ENCODE assay signal across 9 mouse cellular contexts in the genomic region with DNA sequence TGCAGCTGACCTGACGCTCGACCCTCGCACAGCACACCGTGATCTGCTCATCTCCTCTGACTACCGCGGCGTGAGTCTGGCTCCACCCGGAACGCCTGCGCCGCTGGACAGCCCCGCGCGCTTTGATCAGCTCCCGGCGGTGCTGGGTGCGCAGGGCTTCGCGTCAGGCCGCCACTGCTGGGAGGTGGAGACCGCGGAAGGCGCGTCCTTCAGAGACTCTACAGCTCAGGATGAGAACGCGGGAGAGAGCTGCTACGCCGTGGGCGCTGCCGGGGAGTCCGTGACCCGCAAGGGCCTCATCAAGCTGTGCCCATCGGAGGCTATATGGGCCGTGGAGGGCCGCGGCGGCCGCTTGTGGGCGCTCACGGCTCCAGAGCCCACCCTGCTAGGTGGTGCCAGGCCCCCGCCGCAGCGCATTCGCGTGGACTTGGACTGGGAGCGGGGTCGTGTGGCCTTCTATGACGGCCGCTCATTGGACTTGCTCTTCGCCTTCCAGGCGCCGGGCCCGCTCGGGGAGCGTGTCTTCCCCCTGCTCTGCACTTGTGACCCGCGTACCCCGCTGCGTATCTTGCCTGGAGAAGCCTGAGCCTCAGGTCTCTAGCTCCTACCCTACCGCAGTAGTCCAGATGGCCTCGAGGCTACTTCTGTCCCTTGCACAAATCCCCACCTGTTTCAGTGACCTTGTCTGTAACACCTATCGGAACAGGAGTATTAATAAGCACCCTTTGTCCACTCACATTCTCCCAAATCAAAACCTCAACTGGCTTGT. TPM values are rescaled to one million over a fixed set of nuclear protein-coding genes. Genes with fewer than 3 reads are reported as not detected.
DNase-seq lines count a peak whose midpoint lies in the region; ATAC-seq and TF ChIP-seq lines count a peak whose summit lies in the region.
"Had no signal": no experiment of that assay in that cellular context is flagged by ENCODE, and none has a peak within 500 bp of the region (broad histone marks: within the 10 kb centered on the region; RNA-seq: fewer than 3 reads in every experiment).

No protein-coding gene starts in this region.

- TF ChIP-seq CTCF in heart, postnatal 0 days (IDR thresholded peaks at IDR 0.05; ENCODE audit: low read depth) = no peak

- H3K4me2 ChIP-seq in forebrain, embryonic 12.5 days = peak overlapping the region; percentile 92
- peak overlapping the region; percentile 88 for H3K4me2 ChIP-seq in heart, postnatal 0 days (ENCODE audit: low read depth, low read length)
- H3K4me2 ChIP-seq in lung, embryonic 15.5 days = peak overlapping the region; percentile 90

- no peak for TF ChIP-seq EP300 in heart, postnatal 0 days (IDR thresholded peaks at IDR 0.05; ENCODE audit: low read depth)

- DNase-seq in R1 (ENCODE audit: low read depth, low spot score) = peak; percentile 67
- DNase-seq in heart, postnatal 0 days (ENCODE audit: low spot score) = no peak
- peak; percentile 56 to 71 for DNase-seq in kidney, postnatal 25 days
- peak; percentile 82 for DNase-seq in retina, postnatal 1 day

- peak; percentile 59 for ATAC-seq in forebrain, embryonic 12.5 days (ENCODE audit: low FRiP score)
- ATAC-seq in heart, postnatal 0 days (ENCODE audit: insufficient read depth, low read depth) = peak; percentile 6; the same call in 1 of the 2 replicates
- peak; percentile 21; the same call in 1 of the 2 replicates for ATAC-seq in lung, embryonic 15.5 days (ENCODE audit: borderline replicate concordance, extremely low read depth, low FRiP score, low TSS enrichment)
- ATAC-seq in monocyte, adult 5-6 weeks (replicated peaks; ENCODE audit: insufficient number of reproducible peaks, low FRiP score, low TSS enrichment, poor library complexity, severe bottlenecking) = no peak

- under 1% methylated on average over 59 of the region's 62 CpGs for WGBS in forebrain, embryonic 12.5 days
- 2% methylated on average over 59 of the region's 62 CpGs for WGBS in heart, postnatal 0 days
- WGBS in lung, embryonic 15.5 days = 1% methylated on average over 61 of the region's 62 CpGs

- H3K4me1 ChIP-seq in brown adipose tissue, adult 24 weeks (ENCODE audit: control insufficient read depth, insufficient read depth, insufficient read length, low read length) = peaks cover 7% of the 10 kb centered on the region
- peaks cover 41% of the 10 kb centered on the region for H3K4me1 ChIP-seq in forebrain, embryonic 12.5 days
- H3K4me1 ChIP-seq in heart, postnatal 0 days (ENCODE audit: control insufficient read depth, insufficient read depth) = peaks cover 23% of the 10 kb centered on the region
- H3K4me1 ChIP-seq in lung, embryonic 15.5 days = peaks cover 27% of the 10 kb centered on the region

- H3K27me3 ChIP-seq in forebrain, embryonic 12.5 days = peaks cover 50% of the 10 kb centered on the region
- peaks cover 45% of the 10 kb centered on the region for H3K27me3 ChIP-seq in heart, postnatal 0 days (ENCODE audit: control insufficient read depth, insufficient read depth, low read length)
- H3K27me3 ChIP-seq in lung, embryonic 15.5 days = peaks cover 46% of the 10 kb centered on the region

- no peak overlapping the region for H3K27ac ChIP-seq in brown adipose tissue, adult 24 weeks (replicated peaks; ENCODE audit: low read depth, low read length)
- peak overlapping the region; percentile 26; the same call in 1 of the 2 replicates for H3K27ac ChIP-seq in forebrain, embryonic 12.5 days
- no peak overlapping the region for H3K27ac ChIP-seq in heart, postnatal 0 days (ENCODE audit: low read depth)
- H3K27ac ChIP-seq in lung, embryonic 15.5 days = no peak overlapping the region

- H3K9ac ChIP-seq in forebrain, embryonic 12.5 days = peak overlapping the region; percentile 69
- H3K9ac ChIP-seq in heart, postnatal 0 days (replicated peaks; ENCODE audit: low read depth, low read length) = peak overlapping the region; percentile 41; the same call in 1 of the 2 replicates
- H3K9ac ChIP-seq in lung, embryonic 15.5 days = peak overlapping the region; percentile 58

- no peaks in the 10 kb centered on the region for H3K9me3 ChIP-seq in forebrain, embryonic 12.5 days
- H3K9me3 ChIP-seq in heart, postnatal 0 days (replicated peaks; ENCODE audit: control insufficient read depth, low read length) = no peaks in the 10 kb centered on the region
- H3K9me3 ChIP-seq in lung, embryonic 15.5 days = no peaks in the 10 kb centered on the region

- peaks cover 12% of the 10 kb centered on the region for H3K36me3 ChIP-seq in forebrain, embryonic 12.5 days (replicated peaks)
- H3K36me3 ChIP-seq in heart, postnatal 0 days (replicated peaks; ENCODE audit: control insufficient read depth, insufficient read depth, low read length) = peaks cover 13% of the 10 kb centered on the region; the same call in 1 of the 2 replicates
- H3K36me3 ChIP-seq in lung, embryonic 15.5 days = peaks cover 12% of the 10 kb centered on the region

- H3K4me3 ChIP-seq in brown adipose tissue, adult 24 weeks (ENCODE audit: insufficient read depth, low read depth, low read length) = peak overlapping the region; percentile 59
- H3K4me3 ChIP-seq in forebrain, embryonic 12.5 days (replicated peaks) = peak overlapping the region; percentile 54
- H3K4me3 ChIP-seq in heart, postnatal 0 days (ENCODE audit: low read depth, low read length) = peak overlapping the region; percentile 51
- H3K4me3 ChIP-seq in lung, embryonic 15.5 days = peak overlapping the region; percentile 45

RNA-seq across cellular contexts. Expression of gene Ppp1r11, which starts 4.3 kb away (rescaled TPM):
- polyA plus RNA-seq in brown adipose tissue, adult 24 weeks (2012; ENCODE audit: insufficient read depth, insufficient read length, missing spikeins) = 55.7 and 69.7 TPM in 2 replicates
- polyA plus RNA-seq in forebrain, embryonic 12.5 days (2016; fragmentation: Nextera tagmentation; extraction: Ambion mirVana) = 136 and 146 TPM in 2 replicates
- 22.3 and 29.6 TPM in 2 replicates for total RNA-seq in heart, postnatal 0 days (2014; rRNA removed; ENCODE audit: low replicate concordance)
- 84.0 and 84.4 TPM in 2 replicates for polyA plus RNA-seq in heart, postnatal 0 days (2015; fragmentation: Nextera tagmentation; extraction: Ambion mirVana)
- polyA plus RNA-seq in lung, embryonic 15.5 days (2015; fragmentation: Nextera tagmentation; extraction: Ambion mirVana) = 104 and 113 TPM in 2 replicates
- 41.5 to 96.1 TPM (median 79.2 TPM) in 3 replicates for total RNA-seq in monocyte, adult 5-6 weeks (2017)

RNA-seq across cellular contexts. Expression of gene Rnf39, which starts 4.5 kb away (rescaled TPM):
- polyA plus RNA-seq in brown adipose tissue, adult 24 weeks (2012; ENCODE audit: insufficient read depth, insufficient read length, missing spikeins) = not detected in 2 replicates
- 0.47 TPM in 1 of 2 replicates, not detected in the other for polyA plus RNA-seq in forebrain, embryonic 12.5 days (2016; fragmentation: Nextera tagmentation; extraction: Ambion mirVana)
- 0.66 and 8.0 TPM in 2 replicates for total RNA-seq in heart, postnatal 0 days (2014; rRNA removed; ENCODE audit: low replicate concordance)
- 0.16 TPM in 2 replicates for polyA plus RNA-seq in heart, postnatal 0 days (2015; fragmentation: Nextera tagmentation; extraction: Ambion mirVana)
- 0.43 and 1.1 TPM in 2 replicates for polyA plus RNA-seq in lung, embryonic 15.5 days (2015; fragmentation: Nextera tagmentation; extraction: Ambion mirVana)
- total RNA-seq in monocyte, adult 5-6 weeks (2017) = 2.6 TPM in 1 of 3 replicates, not detected in the others

RNA-seq across cellular contexts. Expression of gene Znrd1, which starts 11.1 kb away (rescaled TPM):
- polyA plus RNA-seq in brown adipose tissue, adult 24 weeks (2012; ENCODE audit: insufficient read depth, insufficient read length, missing spikeins) = 32.3 and 39.8 TPM in 2 replicates
- polyA plus RNA-seq in forebrain, embryonic 12.5 days (2016; fragmentation: Nextera tagmentation; extraction: Ambion mirVana) = 79.5 and 86.7 TPM in 2 replicates
- total RNA-seq in heart, postnatal 0 days (2014; rRNA removed; ENCODE audit: low replicate concordance) = 13.4 and 20.4 TPM in 2 replicates
- 33.6 and 38.4 TPM in 2 replicates for polyA plus RNA-seq in heart, postnatal 0 days (2015; fragmentation: Nextera tagmentation; extraction: Ambion mirVana)
- polyA plus RNA-seq in lung, embryonic 15.5 days (2015; fragmentation: Nextera tagmentation; extraction: Ambion mirVana) = 98.4 and 102 TPM in 2 replicates
- total RNA-seq in monocyte, adult 5-6 weeks (2017) = 28.2 to 45.0 TPM (median 30.5 TPM) in 3 replicates

RNA-seq across cellular contexts. Expression of gene Znrd1as, which starts 11.2 kb away (rescaled TPM):
- 28.6 and 29.2 TPM in 2 replicates for polyA plus RNA-seq in brown adipose tissue, adult 24 weeks (2012; ENCODE audit: insufficient read depth, insufficient read length, missing spikeins)
- 7.1 and 7.7 TPM in 2 replicates for polyA plus RNA-seq in forebrain, embryonic 12.5 days (2016; fragmentation: Nextera tagmentation; extraction: Ambion mirVana)
- total RNA-seq in heart, postnatal 0 days (2014; rRNA removed; ENCODE audit: low replicate concordance) = 2.8 TPM in 1 of 2 replicates, not detected in the other
- polyA plus RNA-seq in heart, postnatal 0 days (2015; fragmentation: Nextera tagmentation; extraction: Ambion mirVana) = 8.2 and 10.0 TPM in 2 replicates
- polyA plus RNA-seq in lung, embryonic 15.5 days (2015; fragmentation: Nextera tagmentation; extraction: Ambion mirVana) = 5.2 and 6.7 TPM in 2 replicates
- 1.1 to 4.4 TPM (median 3.4 TPM) in 3 replicates for total RNA-seq in monocyte, adult 5-6 weeks (2017)

RNA-seq across cellular contexts. Expression of gene 2410137M14Rik, which starts 33.8 kb away (rescaled TPM):
- polyA plus RNA-seq in brown adipose tissue, adult 24 weeks (2012; ENCODE audit: insufficient read depth, insufficient read length, missing spikeins) = not detected in 2 replicates
- polyA plus RNA-seq in forebrain, embryonic 12.5 days (2016; fragmentation: Nextera tagmentation; extraction: Ambion mirVana) = not detected in 2 replicates
- not detected in 2 replicates for total RNA-seq in heart, postnatal 0 days (2014; rRNA removed; ENCODE audit: low replicate concordance)
- polyA plus RNA-seq in heart, postnatal 0 days (2015; fragmentation: Nextera tagmentation; extraction: Ambion mirVana) = 0.18 TPM in 1 of 2 replicates, not detected in the other
- not detected in 2 replicates for polyA plus RNA-seq in lung, embryonic 15.5 days (2015; fragmentation: Nextera tagmentation; extraction: Ambion mirVana)
- total RNA-seq in monocyte, adult 5-6 weeks (2017) = not detected in 3 replicates
- polyA plus RNA-seq: gonadal fat pad, adult 2 months had no signal
